Mouse (Mus musculus) gastrocnemius, adult 2 months (tissue): Measurements from ENCODE around the gene Stk11. TPM values are rescaled to one million over a fixed set of nuclear protein-coding genes. Genes with fewer than 3 reads are reported as not detected.

Experiments used
- DNase-seq: peaks from one replicate; pipeline ENCODE4 v3.0.0; 2022
- H3K27ac ChIP-seq: fragments of 200-600 bp; 2 replicates; pipeline ENCODE4 v1.8.1; 2022; ENCODE audit warnings: mild to moderate bottlenecking
- H3K4me3 ChIP-seq: fragments of 200-600 bp; 2 replicates; pipeline ENCODE4 v1.8.1; 2022; ENCODE audit warnings: mild to moderate bottlenecking, moderate library complexity
- CTCF ChIP-seq: fragments of 200-600 bp; IDR thresholded peaks from 2 replicates; pipeline ENCODE4 v1.8.1; 2022; ENCODE audit warnings: antibody characterized with exemption, mild to moderate bottlenecking, moderate library complexity
- intact Hi-C: fragments of 180-260 bp; cut with DNase I; formaldehyde crosslinking; loops from one replicate; pipeline ENCODE4 v1.15.1; 2025
- total RNA-seq, 2 experiments: library from RNA; stranded (reverse); gene quantifications; 2 replicates each; pipeline ENCODE4 v1.2.3; 2021

Stk11 gene
- total RNA-seq, 2 experiments from 2014 or later, result 144 to 153 TPM

DNA sequence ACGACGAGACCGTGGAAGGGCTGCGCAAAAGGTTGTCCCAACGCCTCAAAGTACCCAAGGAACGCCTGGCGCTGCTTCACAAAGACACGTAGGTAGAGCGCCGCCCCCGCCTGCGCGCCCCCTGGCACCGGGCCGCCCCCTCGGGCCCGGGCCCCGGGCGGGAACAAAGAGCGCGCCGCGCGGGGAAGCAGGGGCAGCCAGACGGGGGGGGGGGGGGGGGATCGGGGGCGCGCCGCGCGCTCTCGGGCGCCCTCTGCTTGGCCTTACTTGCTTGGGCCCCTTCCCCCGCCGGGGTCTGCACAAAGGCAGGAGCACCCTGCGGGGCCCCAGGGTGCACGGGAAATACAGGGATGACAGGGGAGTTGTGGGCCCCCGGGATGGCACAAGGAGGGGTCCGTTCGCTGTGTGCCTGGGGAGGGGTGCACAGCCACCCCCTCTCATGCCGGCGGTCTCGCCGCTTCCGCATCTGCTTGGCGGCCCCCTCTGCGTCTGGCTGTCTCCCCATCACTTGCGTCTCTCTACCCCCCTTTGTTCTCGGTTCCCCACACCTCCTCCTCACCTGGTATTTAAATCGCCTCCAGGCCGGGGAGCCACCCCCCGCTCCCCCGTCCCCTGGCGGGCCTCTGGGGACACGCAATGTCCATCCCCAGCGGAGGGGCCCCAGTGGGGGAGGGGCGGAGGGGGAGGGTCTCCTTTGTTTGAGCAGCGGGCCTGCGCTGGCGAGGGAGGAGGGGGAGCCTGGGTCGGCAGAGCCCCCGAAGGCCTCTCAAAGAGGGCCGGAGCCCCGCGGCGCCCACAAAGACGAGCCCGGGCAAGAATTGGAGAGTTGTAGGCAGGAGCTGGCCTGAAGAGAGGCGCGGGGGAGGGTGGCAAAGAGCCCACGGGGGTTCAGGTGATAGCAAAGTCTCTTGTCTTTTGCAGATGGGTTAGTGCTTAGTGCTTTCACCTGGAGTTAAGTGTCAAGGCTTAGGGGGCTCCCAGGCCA is 34.9 kb downstream of the Stk11 start:
- no peak for TF ChIP-seq CTCF
- Histone ChIP-seq H3K4me3 (peak overlapping the region; percentile 89), H3K27ac (peak overlapping the region; percentile 100)
- intact Hi-C loops, result no loop called here
- DNase-seq, result peak; percentile 60

- no peak for TF ChIP-seq CTCF
- Histone ChIP-seq H3K4me3 (peak overlapping the region; percentile 89), H3K27ac (peak overlapping the region; percentile 100)
- peak; percentile 66 for DNase-seq
- intact Hi-C loops, result no loop called here
Observed at GRCm38 (mm10) chr10:80151211-80152034, 35.8 kb downstream of the Stk11 start.

- DNase-seq, result peak; percentile 52
Observed at GRCm38 (mm10) chr10:80152071-80152872, 36.7 kb downstream of the Stk11 start.

DNA sequence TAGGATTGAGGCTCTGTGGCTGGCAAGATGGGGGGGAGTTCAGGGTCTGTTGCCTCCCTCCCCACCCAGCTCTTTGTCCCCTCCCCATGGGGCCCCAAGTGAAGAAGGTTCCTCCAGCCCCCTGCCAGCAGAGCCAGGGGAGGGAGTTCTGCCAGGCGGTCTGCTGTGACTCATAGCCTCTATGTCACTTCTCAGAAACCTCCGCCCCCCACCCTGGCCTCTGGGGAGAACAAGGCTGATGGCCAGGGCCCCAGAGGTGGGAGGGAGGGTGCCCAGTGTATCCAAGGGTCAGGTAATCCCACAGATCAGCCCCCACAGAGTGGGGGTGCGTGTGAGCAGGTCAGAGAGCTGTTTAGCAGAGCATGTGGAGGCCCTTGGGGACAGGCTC is 37.3 kb downstream of the Stk11 start:
- DNase-seq, result peak; percentile 56
- Histone ChIP-seq H3K27ac (peak overlapping the region; percentile 100), H3K4me3 (peak overlapping the region; percentile 89)
- TF ChIP-seq CTCF, result no peak
- intact Hi-C loops, result no loop called here

More at GRCm38 (mm10) chr10:80152071-80152872, 36.7 kb downstream of the Stk11 start:
- peak overlapping the region; percentile 100 for H3K27ac ChIP-seq
- peak overlapping the region; percentile 89 for H3K4me3 ChIP-seq
- intact Hi-C loops, result no loop called here
- no peak for TF ChIP-seq CTCF

DNA sequence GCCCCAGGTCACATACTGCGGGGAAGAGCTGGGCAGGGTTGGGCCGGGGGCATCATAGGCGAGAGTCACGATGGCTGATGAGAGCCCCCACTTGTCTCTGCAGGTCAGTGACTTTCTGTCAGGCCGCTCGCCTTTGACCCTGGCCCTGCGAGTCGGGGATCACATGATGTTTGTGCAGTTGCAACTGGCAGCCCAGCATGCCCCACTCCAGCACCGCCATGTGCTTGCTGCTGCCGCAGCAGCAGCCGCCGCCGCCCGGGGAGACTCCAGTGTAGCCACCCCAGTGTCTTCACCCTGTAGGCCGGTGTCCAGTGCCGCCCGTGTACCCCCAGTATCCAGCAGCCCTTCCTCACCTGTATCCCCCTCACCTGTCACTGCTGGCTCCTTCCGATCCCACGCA is 38.1 kb downstream of the Stk11 start:
- H3K27ac ChIP-seq, result peak overlapping the region; percentile 100; the same call in 1 of the 2 replicates
- no peak for TF ChIP-seq CTCF
- no peak overlapping the region for H3K4me3 ChIP-seq
- intact Hi-C loops, result no loop called here
- no peak for DNase-seq

DNA sequence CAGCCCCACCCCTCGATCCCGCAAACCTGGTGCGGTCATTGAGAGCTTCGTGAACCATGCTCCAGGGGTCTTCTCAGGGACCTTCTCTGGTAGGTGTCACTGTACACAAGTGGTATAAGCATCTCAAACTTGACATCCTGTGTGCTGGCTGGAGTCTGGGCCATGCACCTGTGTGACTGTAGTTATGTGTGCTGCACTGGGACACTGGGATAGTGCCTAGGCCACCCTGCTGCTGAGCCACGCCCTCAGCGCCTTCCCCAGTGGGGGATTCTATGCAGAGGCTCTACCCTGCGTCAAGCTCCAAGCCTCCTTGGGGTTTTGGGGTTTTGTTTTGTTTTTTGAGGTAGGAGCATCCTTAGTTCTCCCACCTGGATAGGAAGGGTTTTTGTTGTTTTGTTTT is 38.8 kb downstream of the Stk11 start:
- Histone ChIP-seq H3K4me3 (no peak overlapping the region), H3K27ac (peak overlapping the region; percentile 20; the same call in 1 of the 2 replicates)
- intact Hi-C loops, result no loop called here
- no peak for DNase-seq
- TF ChIP-seq CTCF, result no peak

DNA sequence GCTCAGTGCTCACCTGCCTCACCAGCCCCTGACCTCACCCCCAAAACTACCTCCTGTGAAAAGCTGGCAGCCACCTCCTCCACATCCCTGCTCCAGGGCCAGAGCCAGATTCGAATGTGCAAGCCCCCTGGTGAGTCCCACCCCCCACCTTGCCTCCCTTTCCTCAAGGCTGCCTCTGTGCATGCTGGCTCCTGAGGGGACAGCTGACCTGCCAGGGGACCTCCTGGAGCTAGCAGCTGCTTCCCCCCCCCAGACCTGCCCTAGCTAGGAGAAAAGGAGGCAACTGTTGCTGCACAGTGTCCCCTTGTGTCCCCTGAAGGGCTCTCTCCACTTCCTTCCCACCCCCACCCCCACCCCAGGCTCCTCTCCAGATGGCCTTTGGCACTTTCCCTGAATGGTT is 39.7 kb downstream of the Stk11 start:
- no peak for DNase-seq
- Histone ChIP-seq H3K4me3 (no peak overlapping the region), H3K27ac (peak overlapping the region; percentile 93)
- TF ChIP-seq CTCF, result no peak
- intact Hi-C loops, result no loop called here

GRCm38 (mm10) chr10:80156002-80156751 is 40.6 kb downstream of the Stk11 start:
- Histone ChIP-seq H3K4me3 (peak overlapping the region; percentile 51), H3K27ac (peak overlapping the region; percentile 93)
- intact Hi-C loops, result no loop called here
- no peak for TF ChIP-seq CTCF
- DNase-seq, result peak; percentile 22

DNA sequence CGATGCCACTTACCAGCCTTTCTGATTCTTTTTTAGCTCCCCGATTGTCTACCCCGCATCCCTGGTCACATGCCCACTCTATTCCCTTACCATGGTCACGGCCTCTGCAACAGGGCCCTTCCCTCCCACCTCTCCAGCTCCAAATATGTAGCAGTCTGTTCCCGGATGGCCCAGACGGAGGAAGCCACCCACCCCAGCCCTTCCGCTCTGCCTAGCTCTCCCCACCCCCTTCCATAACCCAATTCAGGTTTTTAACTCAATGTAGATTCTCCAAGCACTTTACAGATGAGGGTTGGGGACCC is 41.1 kb downstream of the Stk11 start:
- peak overlapping the region; percentile 93 for H3K27ac ChIP-seq
- peak; percentile 57 for DNase-seq
- no peak for TF ChIP-seq CTCF
- peak overlapping the region; percentile 51 for H3K4me3 ChIP-seq
- intact Hi-C loops, result no loop called here

DNA sequence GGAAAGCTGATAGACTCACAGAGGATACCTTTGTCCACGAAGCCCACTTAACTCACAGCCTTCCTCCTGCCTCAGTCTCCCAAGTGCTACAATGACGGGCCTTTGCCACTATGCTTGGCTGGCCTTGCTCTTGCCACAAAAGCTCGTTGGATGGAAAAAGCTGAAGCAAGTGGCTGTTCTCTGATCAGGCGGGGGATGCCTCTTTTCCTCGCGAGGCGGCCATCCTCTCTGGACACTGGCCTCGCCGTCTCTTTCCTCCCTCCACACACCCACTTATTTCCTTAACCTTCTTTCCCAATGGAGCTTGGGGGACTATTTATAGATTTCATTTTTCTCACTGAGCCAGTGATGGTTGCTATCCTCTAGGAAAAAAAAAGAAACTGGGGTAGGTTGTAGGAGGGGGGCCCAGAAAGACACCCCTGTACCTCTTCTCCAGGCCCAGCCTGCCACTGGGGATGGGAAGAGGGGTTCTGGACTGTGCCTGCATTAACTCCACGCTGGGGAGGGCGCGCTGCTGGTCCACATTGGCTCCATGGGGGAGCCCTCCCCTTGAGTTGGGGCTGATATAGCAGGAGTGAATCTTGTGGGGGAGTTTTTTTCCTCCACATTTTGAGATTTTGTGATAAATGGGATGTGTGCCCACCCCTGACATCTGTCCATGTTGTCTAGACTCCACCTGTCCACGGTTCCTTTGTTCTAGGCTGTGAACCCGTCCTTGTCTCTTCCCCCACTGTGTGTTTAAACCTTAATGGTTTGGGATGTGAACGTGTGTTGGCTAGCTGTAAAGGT is 41.7 kb downstream of the Stk11 start:
- Histone ChIP-seq H3K4me3 (peak overlapping the region; percentile 51), H3K27ac (peak overlapping the region; percentile 93)
- intact Hi-C loops, result no loop called here
- no peak for TF ChIP-seq CTCF
- DNase-seq, result no peak
